Mouse (Mus musculus): ENCODE data around the gene Map7. TPM values are rescaled to one million over a fixed set of nuclear protein-coding genes. Genes with fewer than 3 reads are reported as not detected.

Gene Map7
- total RNA-seq, 2 experiments from 2014 or later = 76.4 to 76.6 TPM

DNA sequence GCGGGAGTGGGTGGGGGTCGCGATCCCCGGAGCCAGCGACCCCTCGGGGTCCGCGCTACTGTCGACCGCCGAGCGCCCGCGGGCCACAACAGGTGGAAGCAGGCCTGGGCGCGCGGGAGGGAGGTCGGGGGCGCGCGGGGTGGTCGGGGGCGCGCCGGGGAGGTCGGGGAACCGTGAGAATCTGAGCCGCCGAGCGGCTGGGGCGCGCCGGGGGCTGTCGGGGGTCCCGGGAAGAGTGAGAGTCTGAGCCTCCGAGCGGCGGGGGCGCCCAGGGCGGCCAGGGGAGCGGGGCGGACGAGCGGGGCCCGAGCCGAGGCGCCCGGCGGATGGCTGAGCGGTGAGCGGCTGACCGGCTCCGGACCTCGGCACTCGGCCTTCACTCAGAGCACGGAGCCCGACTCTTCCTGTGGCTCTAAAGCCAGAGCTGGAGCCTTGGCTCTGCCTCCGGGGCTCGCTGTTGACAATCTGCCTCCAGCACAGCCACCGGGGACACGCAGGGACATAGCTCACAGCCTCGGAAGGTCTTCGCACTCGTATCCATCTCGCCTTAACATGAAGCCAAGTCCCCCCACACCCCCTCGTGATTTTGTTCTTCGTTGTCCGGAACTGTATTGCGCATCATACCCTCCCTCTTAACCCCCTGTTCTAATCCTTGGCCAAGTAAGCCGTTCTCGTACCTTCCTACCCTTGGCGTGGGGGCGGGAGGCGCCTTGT lies 1.0 kb downstream of the Map7 start:
- peak; percentile 67 to 88 for DNase-seq (ENCODE audit: low spot score in 2 of 2)
- intact Hi-C loops (cut with DNase I) = loop anchor here (2.0 to 5.0 kb wide), 2 partner anchors 22 to 133 kb away; no protein-coding TSS in a partner anchor

DNA sequence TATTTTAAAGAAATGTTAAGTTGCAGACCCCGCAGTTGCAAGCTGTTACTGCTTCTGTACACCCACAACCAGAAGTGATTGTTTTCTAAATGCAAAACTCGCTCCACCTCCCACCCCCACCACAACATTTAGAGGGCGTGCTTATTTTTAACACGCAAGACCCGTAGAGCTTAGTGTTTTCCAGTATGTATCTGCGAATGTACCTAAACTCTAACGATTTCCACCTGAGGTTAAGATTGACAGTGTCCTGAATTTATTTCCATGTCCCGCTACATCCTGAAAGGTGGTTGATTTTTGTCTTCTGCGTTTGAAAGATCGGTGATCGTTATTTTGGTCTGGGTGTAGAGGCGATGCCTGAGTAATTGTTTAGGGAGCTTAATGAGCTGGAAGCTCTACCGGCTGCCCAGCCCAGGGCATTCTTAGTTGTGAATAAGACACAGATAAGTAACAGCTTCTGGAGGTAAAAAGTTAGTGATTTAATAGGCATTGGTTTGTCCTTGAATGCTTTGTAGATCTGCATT lies 1.6 kb downstream of the Map7 start:
- intact Hi-C loops (cut with DNase I) = loop anchor here (2.0 to 5.0 kb wide), 2 partner anchors 21 to 132 kb away; no protein-coding TSS in a partner anchor
- no peak for DNase-seq (ENCODE audit: low spot score in 2 of 2)

DNA sequence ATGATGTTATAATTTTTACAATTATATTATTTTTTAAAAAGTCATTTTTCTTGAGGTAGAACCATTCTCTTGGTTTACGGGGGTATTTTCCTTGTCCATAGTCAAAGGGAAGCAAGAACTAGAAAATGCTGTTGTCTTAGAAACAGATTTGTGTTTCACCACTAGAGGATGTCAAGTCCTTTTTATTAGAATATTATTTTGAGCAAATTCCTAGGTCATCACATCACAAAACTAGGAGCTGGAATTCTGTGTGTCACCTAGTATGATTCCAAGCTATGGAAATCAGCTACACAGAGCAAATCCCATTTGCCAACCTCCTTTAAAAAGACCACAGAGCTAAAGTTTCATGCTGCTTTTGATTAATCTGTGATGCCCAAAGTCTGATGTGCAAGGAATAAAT lies 3.9 kb downstream of the Map7 start:
- intact Hi-C loops (cut with DNase I) = no loop called here
- no peak for DNase-seq (ENCODE audit: low spot score in 2 of 2)

DNA sequence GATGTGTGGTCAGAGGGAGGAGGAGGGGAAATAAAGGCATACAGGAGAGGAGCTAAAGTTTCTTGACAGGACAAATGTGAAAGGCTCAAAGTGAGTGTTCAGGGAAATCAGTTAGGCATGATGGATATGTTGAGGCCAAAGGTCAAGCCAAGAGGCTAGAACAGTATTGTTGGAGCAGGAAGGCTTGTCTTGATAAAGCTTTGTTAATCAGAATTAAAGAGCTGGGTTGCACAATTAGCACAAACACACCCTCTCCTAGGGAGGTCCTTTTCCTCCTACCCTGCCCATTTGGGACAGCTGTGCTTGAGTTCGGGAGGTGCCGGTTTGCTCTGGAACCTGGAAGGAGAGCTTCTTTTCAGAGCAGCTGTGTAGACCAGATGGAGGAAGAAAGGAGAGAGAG lies 5.2 kb downstream of the Map7 start:
- intact Hi-C loops (cut with DNase I) = no loop called here
- no peak for DNase-seq (ENCODE audit: low spot score in 2 of 2)

DNA sequence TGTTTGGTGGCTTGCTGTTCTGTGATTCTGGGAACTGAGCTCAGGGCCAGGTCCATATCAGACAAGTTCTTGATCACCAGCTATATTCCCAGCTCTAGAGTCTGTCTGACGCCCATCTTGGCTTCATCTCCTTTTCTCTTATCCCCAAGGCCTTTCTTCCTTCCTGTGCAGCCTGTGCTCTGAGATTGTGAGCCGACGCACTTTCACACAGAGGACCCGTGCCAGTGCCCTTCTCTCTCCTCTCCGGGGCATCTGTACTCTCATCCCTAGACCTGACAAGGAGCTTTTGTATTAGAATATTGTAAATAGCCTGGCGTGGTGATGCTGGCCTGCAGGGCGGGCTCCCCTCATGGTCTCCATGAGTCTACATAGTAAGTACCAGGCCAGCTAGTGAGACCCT lies 7.1 kb downstream of the Map7 start:
- DNase-seq (ENCODE audit: low spot score in 2 of 2) = no peak
- intact Hi-C loops (cut with DNase I) = no loop called here

DNA sequence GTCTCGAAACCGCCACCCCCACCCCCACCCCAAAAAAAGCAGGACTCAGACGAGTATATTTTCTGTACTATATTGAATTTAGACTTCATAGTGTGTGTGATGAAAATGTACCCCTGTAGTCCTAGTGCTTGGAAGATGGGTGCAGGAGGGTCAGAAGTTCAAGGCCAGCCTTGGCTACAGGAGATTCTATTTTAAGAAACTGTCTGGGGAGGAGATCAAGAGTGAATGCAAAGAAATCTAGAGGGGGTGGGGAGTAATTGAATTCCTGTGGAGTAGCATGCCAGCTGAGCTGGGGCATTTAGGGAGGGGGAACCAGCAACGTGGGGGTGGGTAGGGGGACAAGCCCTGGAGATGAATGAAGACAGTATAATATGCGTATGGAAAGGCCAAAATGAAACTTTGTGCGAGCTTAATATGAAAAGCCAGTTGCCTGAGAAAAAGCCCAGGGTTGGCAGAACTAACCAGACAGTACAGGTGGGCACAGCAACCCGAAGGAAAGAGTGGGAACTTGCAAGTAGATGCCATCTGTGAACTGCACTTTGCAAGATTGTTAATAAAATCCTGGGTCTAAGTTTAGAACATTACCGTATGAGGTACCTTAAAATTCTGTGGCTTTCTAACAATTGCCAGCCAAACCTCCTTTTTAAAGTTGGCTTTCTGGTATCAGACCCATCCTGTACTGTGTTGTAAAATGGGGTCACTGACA lies 8.9 kb downstream of the Map7 start:
- DNase-seq (ENCODE audit: low spot score in 2 of 2) = no peak
- intact Hi-C loops (cut with DNase I) = no loop called here

DNA sequence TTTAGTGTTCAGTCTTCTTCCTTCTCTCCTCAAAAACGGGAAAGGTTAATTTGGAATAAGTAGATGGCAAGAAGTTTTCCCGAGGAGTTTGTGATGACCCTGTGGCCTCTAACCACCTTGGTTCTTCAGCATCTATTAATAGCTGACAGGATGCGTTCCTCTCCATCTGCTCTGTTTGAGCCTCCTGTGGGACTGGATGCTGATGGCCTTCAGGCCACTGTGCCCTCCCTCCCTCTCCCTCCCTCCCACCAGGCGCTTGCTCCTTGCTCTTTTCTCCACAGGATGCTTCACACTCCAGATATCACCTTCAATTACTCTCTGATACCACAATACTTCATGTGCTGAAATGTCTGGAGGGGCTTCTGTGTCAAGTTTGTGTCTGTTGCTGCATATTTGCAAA lies 10.5 kb downstream of the Map7 start:
- no peak for DNase-seq (ENCODE audit: low spot score in 2 of 2)

DNA sequence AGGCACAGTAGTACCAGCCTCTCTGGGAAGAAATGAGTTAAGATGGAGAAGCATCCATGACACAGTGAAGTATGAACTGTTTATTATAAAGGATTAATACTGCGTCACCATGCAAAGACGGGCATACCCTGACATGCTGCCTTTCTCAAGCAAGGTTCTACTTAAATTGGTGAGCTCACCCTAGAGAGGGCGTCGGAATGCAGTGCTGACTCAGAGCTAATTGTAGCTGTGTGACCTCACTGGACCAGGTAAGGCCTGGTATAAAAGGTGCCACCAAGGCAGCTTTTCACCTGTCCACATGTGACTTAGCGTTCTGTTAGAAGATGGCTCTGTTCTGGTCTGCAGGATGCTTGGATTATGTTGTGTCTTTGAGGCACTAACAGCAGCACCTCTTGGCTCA lies 11.0 kb downstream of the Map7 start:
- no peak for DNase-seq (ENCODE audit: low spot score in 2 of 2)
- intact Hi-C loops (cut with DNase I) = no loop called here

More for the DNA sequence above, 10.5 kb downstream of the Map7 start:
- intact Hi-C loops (cut with DNase I) = no loop called here

DNA sequence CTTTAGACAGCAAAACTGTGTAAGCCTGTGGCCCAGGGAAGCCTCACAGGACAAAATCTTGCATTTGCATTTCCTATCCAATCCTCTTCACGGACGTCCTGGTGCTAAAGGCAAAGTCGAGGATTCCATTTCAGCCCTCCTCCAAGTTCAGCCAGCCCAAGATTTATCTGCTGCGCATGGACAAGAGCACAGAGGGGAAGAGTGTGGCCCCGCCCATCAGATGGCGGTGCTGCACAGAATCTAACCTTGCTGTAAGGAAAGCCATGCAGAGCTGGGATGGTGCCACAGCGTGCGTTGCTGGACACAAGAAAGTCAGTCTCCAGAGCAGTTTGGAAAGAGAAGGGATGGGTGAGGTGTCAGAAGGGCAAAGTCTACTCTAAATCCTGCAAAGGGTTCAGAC lies 12.6 kb downstream of the Map7 start:
- DNase-seq (ENCODE audit: low spot score in 2 of 2) = no peak
- intact Hi-C loops (cut with DNase I) = no loop called here

DNA sequence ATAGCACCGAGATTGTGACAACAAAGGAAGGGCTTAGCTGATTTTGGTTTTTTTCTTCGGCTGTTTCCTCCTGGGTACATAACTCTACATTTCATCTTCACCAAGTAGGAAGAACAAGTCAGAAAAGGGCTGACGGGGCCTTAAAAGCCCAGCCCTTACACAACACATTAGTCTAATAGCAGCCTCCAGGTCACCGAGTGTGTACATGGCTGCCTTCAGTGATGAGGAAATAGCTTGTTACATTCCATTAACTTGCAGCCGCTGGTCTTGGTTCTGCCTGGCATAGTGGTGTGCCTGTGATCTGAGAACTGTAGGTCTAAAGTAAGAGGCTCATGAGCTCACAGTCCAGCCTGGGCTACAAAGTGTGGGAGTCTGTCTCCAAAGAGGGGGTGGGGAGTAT lies 16.5 kb downstream of the Map7 start:
- DNase-seq (ENCODE audit: low spot score in 2 of 2) = no peak
- intact Hi-C loops (cut with DNase I) = no loop called here

DNA sequence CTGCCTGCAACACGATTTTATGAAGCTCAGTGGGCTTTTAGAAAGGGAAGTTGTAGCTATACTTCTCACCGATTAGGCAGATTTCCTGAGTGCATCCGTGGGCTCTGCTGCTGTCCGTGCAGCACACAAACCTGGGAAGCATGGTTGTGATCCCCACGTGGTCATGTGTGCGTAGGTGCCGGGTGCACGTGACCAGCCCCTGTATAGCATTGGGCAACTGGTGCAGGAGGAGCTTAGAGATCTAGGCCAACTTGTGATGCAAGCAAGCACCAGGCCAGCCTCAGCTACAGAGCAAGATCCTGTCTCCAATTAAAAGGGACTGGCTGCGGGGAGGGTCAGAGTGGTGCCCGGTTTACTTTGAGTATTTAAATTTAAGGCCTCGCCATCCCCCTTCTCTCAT lies 18.5 kb downstream of the Map7 start:
- intact Hi-C loops (cut with DNase I) = no loop called here
- no peak for DNase-seq (ENCODE audit: low spot score in 2 of 2)

DNA sequence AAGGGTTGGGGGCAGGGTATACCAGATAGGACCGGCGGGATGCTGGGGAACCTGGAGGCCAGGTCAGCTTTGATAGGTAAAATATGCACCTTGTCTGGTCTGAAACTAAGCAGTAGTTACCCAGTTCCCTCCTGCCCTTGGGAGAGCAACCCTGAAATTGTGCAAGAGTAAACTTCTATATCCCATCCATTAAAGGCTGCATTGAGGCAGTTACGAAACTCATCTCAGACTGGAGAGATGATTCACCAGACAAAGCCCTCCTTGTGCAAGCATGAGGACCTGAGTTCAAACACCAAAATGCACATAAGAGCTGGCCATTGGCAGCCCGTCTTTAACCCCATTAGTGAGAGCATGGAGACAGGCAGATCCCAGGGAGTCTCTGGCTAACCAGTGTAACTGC lies 19.2 kb downstream of the Map7 start:
- no peak for DNase-seq (ENCODE audit: low spot score in 2 of 2)
- intact Hi-C loops (cut with DNase I) = no loop called here

DNA sequence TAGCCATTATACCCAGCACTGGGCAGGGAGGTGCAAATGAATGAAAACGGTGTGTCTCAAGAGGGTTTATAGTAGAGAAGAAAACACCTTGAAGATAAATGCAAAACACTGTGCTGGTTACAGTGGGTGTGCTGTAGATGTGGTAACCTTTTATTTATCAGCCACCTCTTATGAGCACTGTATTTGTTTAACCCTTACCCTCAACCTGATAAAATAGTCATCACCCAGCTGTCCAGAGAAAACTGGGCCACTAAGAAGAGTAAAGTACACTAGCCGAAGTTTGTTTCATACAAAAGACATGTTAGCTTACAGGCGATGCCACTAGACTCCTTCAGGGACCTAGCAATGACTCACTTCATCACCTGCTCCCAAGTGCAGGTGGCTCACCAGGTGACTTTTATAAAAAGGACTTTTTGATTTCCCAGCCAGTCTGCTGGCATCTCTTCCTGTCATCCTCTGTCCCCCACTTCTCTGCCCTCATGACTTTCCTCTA lies 21.0 kb downstream of the Map7 start:
- no peak for DNase-seq (ENCODE audit: low spot score in 2 of 2)
- intact Hi-C loops (cut with DNase I) = no loop called here

DNA sequence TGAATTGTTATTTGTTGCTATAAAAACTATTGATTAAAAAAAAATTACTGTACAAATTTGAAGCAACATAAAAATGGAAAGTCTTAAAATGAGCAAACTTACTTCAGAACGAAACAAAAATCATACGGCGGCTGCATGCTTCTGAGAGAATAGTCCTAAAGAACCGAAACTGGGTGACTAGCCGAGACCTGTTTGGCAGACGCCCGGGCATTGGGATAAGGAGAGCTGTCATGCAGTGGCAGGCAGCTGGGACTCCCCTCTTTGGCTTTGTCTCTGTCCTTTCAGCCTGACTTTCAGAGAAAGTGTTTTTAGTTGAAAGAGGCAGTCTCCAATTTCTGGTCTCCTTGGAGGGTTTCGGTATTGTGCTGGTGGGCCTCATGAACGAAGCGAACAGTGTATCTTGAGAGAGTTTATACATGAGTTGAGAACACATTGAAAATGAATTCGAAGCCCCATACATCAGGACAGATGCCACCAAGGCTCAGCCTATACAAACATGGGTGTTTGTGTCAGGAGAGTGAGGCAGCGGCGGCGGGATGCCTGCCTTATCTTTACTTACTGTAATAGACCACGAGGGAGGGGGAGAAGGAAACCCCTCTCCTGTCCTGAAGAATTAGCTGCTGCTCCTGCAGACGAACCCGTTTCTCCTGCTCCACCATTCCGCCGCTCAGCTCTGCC lies 21.8 kb downstream of the Map7 start:
- intact Hi-C loops (cut with DNase I) = loop anchor here (2.0 kb wide), 1 partner anchor 21 kb away; the partner anchor contains the start of gene Map7
- no peak for DNase-seq (ENCODE audit: low spot score in 2 of 2)

DNA sequence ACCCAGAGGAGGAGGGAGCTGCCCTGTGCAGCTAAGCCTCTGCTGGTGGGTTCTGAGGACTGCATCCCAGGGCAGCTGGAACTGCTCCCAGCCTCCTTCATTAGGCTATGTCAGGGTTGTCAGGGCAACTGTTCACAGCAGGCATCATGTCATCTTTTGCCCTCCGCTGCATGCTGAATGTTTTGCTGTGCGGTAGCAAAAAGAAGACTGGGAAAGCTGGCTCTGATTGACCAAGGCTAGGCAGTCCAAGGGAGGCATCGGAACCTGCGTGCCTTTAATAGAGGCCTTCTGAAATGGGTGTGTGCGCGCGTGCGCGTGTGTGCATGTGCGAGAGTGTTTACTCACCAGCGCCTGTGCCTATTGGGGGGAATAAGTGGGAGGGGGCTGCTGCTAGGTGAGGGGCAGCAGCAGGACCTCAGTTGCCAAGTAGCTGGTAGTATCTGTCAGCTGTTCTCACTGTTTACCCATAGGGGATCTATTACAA lies 22.4 kb downstream of the Map7 start:
- intact Hi-C loops (cut with DNase I) = loop anchor here (2.0 kb wide), 1 partner anchor 22 kb away; the partner anchor contains the start of gene Map7
- DNase-seq (ENCODE audit: low spot score in 2 of 2) = peak; percentile 81 to 95

DNA sequence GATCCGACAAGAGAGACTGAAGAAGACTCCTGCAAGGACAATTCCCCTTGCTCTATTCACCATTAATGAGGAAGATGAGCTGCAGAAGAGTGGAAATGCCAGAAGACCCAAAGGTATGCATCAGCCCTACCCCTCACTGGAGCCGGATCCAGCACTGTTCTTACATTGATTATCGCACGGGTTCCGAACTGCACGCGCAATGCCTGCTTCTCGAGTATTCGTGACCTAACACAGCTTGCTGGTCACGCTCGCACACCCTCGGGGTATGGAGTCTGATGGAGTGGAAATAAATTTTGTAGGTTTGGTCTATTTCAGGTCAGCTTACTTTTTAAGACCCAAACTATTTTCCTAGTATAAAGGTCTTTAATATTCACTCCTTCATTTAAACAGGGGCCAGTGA lies 22.9 kb downstream of the Map7 start:
- intact Hi-C loops (cut with DNase I) = loop anchor here (2.0 kb wide), 1 partner anchor 22 kb away; the partner anchor contains the start of gene Map7
- no peak for DNase-seq (ENCODE audit: low spot score in 2 of 2)

DNA sequence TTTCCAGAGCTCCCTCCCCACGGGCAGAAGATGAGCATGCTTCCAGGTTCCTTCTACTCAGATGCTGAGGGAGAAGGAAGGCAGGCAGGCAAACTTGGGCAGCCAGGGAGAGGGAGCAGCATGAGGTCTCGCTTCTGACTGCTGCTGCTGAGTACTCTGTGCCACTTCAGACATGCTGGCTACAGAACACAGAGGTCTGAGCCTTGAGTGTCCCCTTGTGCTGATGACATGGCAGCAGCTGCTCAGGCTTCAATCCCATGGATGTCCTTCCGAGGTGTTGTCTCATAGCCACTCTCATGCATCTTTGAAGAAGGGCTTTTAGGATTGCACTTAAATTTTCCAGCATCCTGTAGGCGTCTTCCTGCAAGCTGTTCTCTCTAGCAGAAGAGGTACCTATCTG lies 23.5 kb downstream of the Map7 start:
- intact Hi-C loops (cut with DNase I) = loop anchor here (2.0 kb wide), 1 partner anchor 23 kb away; the partner anchor contains the start of gene Map7
- DNase-seq (ENCODE audit: low spot score in 2 of 2) = no peak

DNA sequence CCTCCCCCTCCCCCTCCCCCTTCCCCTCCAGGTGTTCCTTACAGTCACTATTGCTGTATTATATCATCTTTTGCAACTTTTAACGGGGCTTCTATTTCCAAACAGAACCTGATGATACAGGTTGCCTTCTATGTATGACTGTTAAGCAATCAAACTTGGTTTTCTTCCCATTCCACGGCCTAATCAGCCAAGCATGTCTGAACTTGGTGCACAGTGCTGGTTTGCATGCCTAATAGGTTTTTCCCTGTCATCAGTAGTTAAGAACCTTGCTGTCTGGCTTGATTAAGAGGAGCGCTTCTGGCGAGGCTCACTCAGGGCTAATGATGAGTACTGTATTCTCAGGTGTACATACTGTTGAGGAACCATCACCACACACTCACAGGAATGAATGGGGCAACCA lies 25.5 kb downstream of the Map7 start:
- intact Hi-C loops (cut with DNase I) = no loop called here
- DNase-seq (ENCODE audit: low spot score in 2 of 2) = no peak

DNA sequence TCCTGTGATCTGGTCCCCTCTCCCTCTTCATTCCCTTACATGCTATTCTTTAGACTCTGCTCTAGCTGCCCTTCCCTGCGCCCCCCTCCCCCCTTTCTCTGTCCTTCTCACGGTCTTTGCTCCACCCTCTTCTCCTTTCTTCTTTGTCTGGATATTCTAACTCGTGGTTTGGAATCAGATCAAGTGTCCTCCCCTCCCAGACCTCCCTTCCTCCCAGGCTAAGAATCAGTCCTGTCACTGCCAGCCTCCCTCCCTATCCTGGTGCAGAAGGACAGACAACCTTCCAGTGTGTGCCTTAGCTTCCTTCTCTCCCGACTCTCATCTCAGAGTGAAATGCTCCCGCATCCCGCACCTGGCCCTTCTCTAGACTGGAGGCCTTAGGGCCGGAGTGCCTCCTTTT lies 27.8 kb downstream of the Map7 start:
- no peak for DNase-seq (ENCODE audit: low spot score in 2 of 2)
- intact Hi-C loops (cut with DNase I) = no loop called here

All from left cerebral cortex, postnatal 14 days (tissue).